Mouse (Mus musculus) T-helper 2 cell (primary cell): ENCODE measurements at regions not wholly inside any gene's neighbourhood (a gene's known extent, or its start where the extent isn't known, plus 50 kb on each side); places are given as distances from the start of the nearest gene placed in this dataset.

ENCODE experiments used
- in situ Hi-C: fragments of 300-600 bp; cut with MboI, MseI; formaldehyde crosslinking; loops from one replicate; pipeline ENCODE4 v1.15.1; 2025; ENCODE audit warnings: high pct_unique_total_duplicates

DNA sequence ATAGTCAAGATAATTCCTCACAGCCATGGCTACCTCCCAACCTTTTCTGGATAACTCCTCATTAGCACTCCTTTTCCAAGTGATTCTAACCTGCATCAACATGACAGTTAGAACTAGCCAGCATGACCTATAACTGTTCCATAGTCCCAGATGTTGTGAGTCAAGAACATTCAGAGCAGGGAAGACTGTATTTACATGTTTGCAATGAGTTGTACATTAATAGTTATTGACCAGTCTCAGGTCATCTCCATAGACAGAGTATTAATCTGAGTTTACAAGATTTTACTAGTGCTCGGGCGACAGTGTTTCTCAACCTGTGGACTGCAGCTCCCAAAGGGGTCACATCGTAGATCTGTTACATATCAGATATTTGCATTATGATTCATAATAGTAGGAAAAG lies 1515.3 kb downstream of the Slc22a22 start:
- in situ Hi-C loops: no loop called here
